Mouse (Mus musculus): ENCODE data around the gene Usp32. TPM values are rescaled to one million over a fixed set of nuclear protein-coding genes. Genes with fewer than 3 reads are reported as not detected.

The Usp32 gene
- total RNA-seq (2014; rRNA removed; ENCODE audit: low replicate concordance): 9.9 and 20.7 TPM in 2 replicates
- 2.0 and 2.3 TPM in 2 replicates for polyA plus RNA-seq (2015; fragmentation: Nextera tagmentation; extraction: Ambion mirVana)

DNA sequence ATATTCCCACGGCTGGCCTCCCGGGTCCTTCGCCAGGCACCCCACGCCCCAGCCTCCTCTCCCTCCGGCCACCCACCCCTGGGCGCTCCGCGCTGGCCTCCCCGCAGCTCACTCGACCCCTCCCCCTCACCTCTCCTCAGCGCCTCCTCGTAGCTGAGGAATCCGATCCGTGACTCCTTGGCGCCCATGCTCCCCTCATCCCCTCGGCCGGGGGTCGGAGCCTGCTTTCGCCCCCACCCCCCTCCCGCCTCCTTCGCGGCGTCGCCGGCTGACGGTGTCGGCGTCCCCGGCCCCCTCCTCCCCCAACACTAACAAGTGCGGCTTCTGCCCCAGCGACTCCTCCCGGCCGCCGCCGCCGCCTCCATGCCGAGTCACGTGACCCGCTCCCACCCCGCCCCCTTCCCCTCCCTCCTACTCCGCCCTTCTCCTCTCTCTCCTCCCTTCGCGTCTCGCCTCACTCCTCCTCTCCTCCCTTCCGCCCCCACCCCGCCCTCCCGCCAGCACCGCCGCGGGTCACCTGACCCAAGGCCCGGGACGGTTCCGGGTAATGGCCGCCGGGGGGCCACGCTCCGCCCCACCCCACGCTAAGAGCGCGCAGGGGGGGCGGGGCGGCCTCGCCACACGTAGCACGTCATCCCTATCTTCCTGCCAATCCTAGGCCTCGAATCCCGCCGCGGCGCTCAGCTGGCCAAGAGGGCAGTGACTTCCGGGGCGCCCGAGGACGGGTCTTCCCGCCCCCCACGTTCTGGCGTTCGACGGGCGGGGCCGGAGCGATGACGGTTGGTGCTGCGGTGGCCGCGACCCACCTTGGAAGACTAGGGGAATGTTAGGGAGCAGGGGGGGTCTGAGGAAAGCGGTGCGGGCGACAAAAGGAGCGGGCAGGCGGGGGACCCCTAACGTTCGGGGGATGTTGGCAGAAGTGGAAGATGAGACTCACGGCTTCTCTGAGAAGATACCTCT, at the start of gene Usp32:
TSS of gene Usp32 (minus strand) at position 581 of the 960 bp plus-strand sequence.
- DNase-seq (ENCODE audit: low spot score) (peak; percentile 97), ATAC-seq (ENCODE audit: insufficient read depth, low read depth) (peak; percentile 98)
- H3K36me3 ChIP-seq (replicated peaks; ENCODE audit: control insufficient read depth, insufficient read depth, low read length): no peaks in the 10 kb centered on the region
- H3K4me2 ChIP-seq (ENCODE audit: low read depth, low read length): peak within 1 kb of the TSS; percentile 77
- H3K27me3 ChIP-seq (ENCODE audit: control insufficient read depth, insufficient read depth, low read length): no peaks in the 10 kb centered on the region
- H3K4me3 ChIP-seq (ENCODE audit: low read depth, low read length): peak within 1 kb of the TSS; percentile 96
- H3K4me1 ChIP-seq (ENCODE audit: control insufficient read depth, insufficient read depth): no peaks in the 10 kb centered on the region
- WGBS: 1% methylated on average over 70 of the region's 94 CpGs
- H3K9me3 ChIP-seq (replicated peaks; ENCODE audit: control insufficient read depth, low read length): no peaks in the 10 kb centered on the region
- H3K9ac ChIP-seq (replicated peaks; ENCODE audit: low read depth, low read length): peak within 1 kb of the TSS; percentile 93
- peak within 1 kb of the TSS; percentile 88 for H3K27ac ChIP-seq (ENCODE audit: low read depth)
- peak; percentile 56; the same call in 1 of the 2 replicates for TF ChIP-seq EP300 (IDR thresholded peaks at IDR 0.05; ENCODE audit: low read depth)
- no peak for TF ChIP-seq CTCF (IDR thresholded peaks at IDR 0.05; ENCODE audit: low read depth)

DNA sequence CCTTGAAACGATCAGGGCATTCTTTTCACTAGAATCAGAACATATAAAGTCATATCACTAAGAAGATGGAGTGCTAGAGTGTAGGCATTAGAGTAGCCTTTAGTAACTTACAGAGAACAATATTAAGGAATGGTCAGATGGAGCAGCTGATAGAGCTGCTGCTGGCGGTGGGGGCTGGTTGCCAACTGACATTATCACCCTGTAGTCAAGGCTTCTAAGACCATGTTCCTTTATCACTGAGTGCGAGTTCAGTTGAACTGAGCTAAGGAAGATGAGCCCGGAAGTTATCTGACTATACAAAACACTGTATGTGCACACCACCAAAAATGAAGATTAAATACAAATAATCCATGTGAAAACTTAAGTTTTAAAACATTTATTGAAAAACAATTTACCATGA, 49.1 kb upstream of the Usp32 start:
- no peak overlapping the region for H3K4me3 ChIP-seq (ENCODE audit: low read depth, low read length)
- no peak overlapping the region for H3K4me2 ChIP-seq (ENCODE audit: low read depth, low read length)
- WGBS: 81% methylated on average over 4 of the region's 4 CpGs
- DNase-seq (ENCODE audit: low spot score) (no peak), ATAC-seq (ENCODE audit: insufficient read depth, low read depth) (no peak)
- no peaks in the 10 kb centered on the region for H3K27me3 ChIP-seq (ENCODE audit: control insufficient read depth, insufficient read depth, low read length)
- no peaks in the 10 kb centered on the region for H3K4me1 ChIP-seq (ENCODE audit: control insufficient read depth, insufficient read depth)
- H3K9me3 ChIP-seq (replicated peaks; ENCODE audit: control insufficient read depth, low read length): no peaks in the 10 kb centered on the region
- TF ChIP-seq EP300 (IDR thresholded peaks at IDR 0.05; ENCODE audit: low read depth) (no peak), CTCF (IDR thresholded peaks at IDR 0.05; ENCODE audit: low read depth) (no peak)
- H3K9ac ChIP-seq (replicated peaks; ENCODE audit: low read depth, low read length): no peak overlapping the region
- no peak overlapping the region for H3K27ac ChIP-seq (ENCODE audit: low read depth)
- H3K36me3 ChIP-seq (replicated peaks; ENCODE audit: control insufficient read depth, insufficient read depth, low read length): peaks cover 56% of the 10 kb centered on the region

DNA sequence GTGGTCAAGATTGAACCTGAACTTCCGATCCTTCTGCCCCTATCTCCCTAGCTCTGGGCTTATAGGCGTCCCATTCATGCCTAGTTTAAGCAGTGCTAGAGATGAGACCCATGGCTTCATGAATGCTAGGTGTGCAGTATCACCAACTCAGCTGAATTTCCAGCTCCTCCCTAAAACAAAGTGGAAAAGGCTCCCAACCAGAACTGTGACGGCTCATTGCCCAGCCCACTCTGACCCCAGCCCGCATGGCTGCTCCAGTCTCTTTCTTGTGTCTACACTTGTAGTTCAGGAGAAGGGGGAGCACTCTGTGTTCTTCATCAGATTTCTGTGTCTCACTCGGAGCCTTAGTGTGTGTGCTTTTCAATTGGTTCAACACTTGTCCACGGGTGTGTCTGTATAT, 44.9 kb upstream of the Usp32 start:
- Histone ChIP-seq H3K27me3 (ENCODE audit: control insufficient read depth, insufficient read depth, low read length) (no peaks in the 10 kb centered on the region), H3K4me1 (ENCODE audit: control insufficient read depth, insufficient read depth) (no peaks in the 10 kb centered on the region), H3K9ac (replicated peaks; ENCODE audit: low read depth, low read length) (no peak overlapping the region), H3K4me2 (ENCODE audit: low read depth, low read length) (no peak overlapping the region), H3K9me3 (replicated peaks; ENCODE audit: control insufficient read depth, low read length) (no peaks in the 10 kb centered on the region), H3K4me3 (ENCODE audit: low read depth, low read length) (no peak overlapping the region), H3K36me3 (replicated peaks; ENCODE audit: control insufficient read depth, insufficient read depth, low read length) (peaks cover 15% of the 10 kb centered on the region; the same call in 1 of the 2 replicates), H3K27ac (ENCODE audit: low read depth) (no peak overlapping the region)
- 87% methylated on average over 6 of the region's 6 CpGs for WGBS
- ATAC-seq (ENCODE audit: insufficient read depth, low read depth) (no peak), DNase-seq (ENCODE audit: low spot score) (no peak)
- TF ChIP-seq EP300 (IDR thresholded peaks at IDR 0.05; ENCODE audit: low read depth) (no peak), CTCF (IDR thresholded peaks at IDR 0.05; ENCODE audit: low read depth) (no peak)

DNA sequence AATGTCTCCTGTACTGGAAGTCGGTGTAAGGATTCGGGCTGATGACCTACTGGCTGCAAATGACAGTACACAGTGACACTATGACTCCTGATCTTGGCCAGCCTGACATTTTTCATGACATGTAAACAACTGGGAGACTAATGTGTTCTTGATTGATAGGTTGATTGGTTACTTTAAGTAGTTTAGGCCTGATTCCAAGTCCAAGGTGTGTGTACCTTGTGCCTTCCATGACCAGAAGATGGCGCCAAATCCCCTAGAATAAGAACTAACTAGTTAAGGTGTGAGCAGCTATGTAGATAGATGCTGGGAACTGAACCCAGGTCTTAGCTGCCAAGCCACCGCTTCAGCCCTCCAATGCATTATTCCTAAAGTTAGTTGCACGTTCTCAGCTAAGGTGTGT, 44.1 kb upstream of the Usp32 start:
- Histone ChIP-seq H3K4me3 (ENCODE audit: low read depth, low read length) (no peak overlapping the region), H3K27me3 (ENCODE audit: control insufficient read depth, insufficient read depth, low read length) (no peaks in the 10 kb centered on the region), H3K36me3 (replicated peaks; ENCODE audit: control insufficient read depth, insufficient read depth, low read length) (peaks cover 8% of the 10 kb centered on the region; the same call in 1 of the 2 replicates), H3K4me1 (ENCODE audit: control insufficient read depth, insufficient read depth) (no peaks in the 10 kb centered on the region), H3K27ac (ENCODE audit: low read depth) (no peak overlapping the region), H3K4me2 (ENCODE audit: low read depth, low read length) (no peak overlapping the region), H3K9ac (replicated peaks; ENCODE audit: low read depth, low read length) (no peak overlapping the region), H3K9me3 (replicated peaks; ENCODE audit: control insufficient read depth, low read length) (no peaks in the 10 kb centered on the region)
- no peak for TF ChIP-seq EP300 (IDR thresholded peaks at IDR 0.05; ENCODE audit: low read depth)
- peak; percentile 39 for TF ChIP-seq CTCF (IDR thresholded peaks at IDR 0.05; ENCODE audit: low read depth)
- WGBS: 73% methylated on average over 5 of the region's 5 CpGs
- no peak for ATAC-seq (ENCODE audit: insufficient read depth, low read depth)
- DNase-seq (ENCODE audit: low spot score): no peak

DNA sequence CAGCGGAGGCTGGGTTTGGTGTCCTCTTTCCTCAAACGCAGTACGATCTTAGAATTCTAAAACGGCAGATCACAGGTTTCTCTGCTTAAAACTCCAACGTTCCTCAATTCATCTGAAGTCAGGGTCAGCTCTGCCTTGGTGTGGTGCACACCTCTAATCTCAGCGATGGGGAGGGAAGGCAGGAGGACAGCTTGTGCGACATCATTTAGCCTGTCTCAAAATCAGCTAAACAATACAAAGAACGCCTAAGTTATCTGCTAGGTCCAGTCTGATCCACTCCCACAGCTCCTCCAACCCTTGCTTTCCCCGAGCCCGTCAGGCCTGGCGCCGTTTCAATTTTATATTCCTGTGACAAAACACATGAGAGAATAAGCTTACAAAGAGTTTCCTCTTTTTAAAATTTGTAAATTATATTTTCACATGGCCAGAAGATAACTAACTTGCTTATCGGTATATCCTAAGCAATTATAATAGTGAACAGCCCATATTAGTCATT, 43.4 kb upstream of the Usp32 start:
- H3K27ac ChIP-seq (ENCODE audit: low read depth): no peak overlapping the region
- ATAC-seq (ENCODE audit: insufficient read depth, low read depth): no peak

More for the DNA sequence above, 43.4 kb upstream of the Usp32 start:
- Histone ChIP-seq H3K27me3 (ENCODE audit: control insufficient read depth, insufficient read depth, low read length) (no peaks in the 10 kb centered on the region), H3K9me3 (replicated peaks; ENCODE audit: control insufficient read depth, low read length) (no peaks in the 10 kb centered on the region), H3K4me1 (ENCODE audit: control insufficient read depth, insufficient read depth) (no peaks in the 10 kb centered on the region), H3K9ac (replicated peaks; ENCODE audit: low read depth, low read length) (no peak overlapping the region; the same call in 1 of the 2 replicates), H3K36me3 (replicated peaks; ENCODE audit: control insufficient read depth, insufficient read depth, low read length) (0 out of 2 replicates have a peak, but pooled peaks cover under 1% of the 10 kb centered on the region), H3K4me3 (ENCODE audit: low read depth, low read length) (peak overlapping the region; percentile 46), H3K4me2 (ENCODE audit: low read depth, low read length) (peak overlapping the region; percentile 77)
- WGBS: 16% methylated on average over 13 of the region's 13 CpGs
- no peak for DNase-seq (ENCODE audit: low spot score)
- TF ChIP-seq EP300 (IDR thresholded peaks at IDR 0.05; ENCODE audit: low read depth) (no peak), CTCF (IDR thresholded peaks at IDR 0.05; ENCODE audit: low read depth) (no peak)

Measured in heart, postnatal 0 days (tissue).